Mouse (Mus musculus) heart, adult 2 months (tissue): ENCODE results near the gene Vegfa.

Source experiments
- EP300 ChIP-seq: fragments of 200-500 bp; IDR thresholded peaks from 2 replicates; pipeline ENCODE4 v1.6.1; 2011; ENCODE audit warnings: low read depth, low read length, control low read depth; ENCODE audit not compliant: insufficient read depth
- POLR2A ChIP-seq: fragments of 200-500 bp; IDR thresholded peaks from 2 replicates; pipeline ENCODE4 v1.6.1; 2011; ENCODE audit warnings: mild to moderate bottlenecking, low read depth, low read length, control low read depth; ENCODE audit not compliant: insufficient read depth

DNA sequence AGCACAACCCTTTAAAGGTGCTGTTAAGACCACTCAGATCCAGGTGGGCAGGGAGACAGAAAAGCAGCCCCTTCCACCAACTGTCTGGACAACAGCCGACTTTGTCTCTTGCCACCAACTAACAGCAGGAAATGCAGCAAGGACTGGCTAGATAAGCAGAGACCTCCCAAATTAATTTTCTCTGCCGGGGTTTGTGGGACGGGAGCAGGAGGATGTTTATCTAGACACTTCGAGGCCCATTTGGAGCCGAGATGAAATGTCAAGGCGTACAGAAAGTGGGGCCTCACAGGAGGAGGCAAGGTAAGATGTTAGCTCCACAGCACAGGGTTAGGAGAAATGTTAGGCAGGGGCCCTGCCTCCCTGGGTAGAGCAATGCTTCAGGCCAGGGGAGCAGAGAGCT, 8.4 kb upstream of the Vegfa start:
- TF ChIP-seq POLR2A (no peak), EP300 (no peak)
